Mouse (Mus musculus) layer of hippocampus, postnatal 10 days (tissue): ENCODE results near the gene Tekt1. TPM values are rescaled to one million over a fixed set of nuclear protein-coding genes. Genes with fewer than 3 reads are reported as not detected.
A peak's percentile ranks its signal among the peaks of the same experiment; 100 is the strongest.
"Not testable (repeated sequence)": the region's sequence is repeated elsewhere in the genome, so short reads cannot be mapped to it uniquely, and the experiment has no call there.

Source experiments
- DNase-seq, 2 experiments: peaks; one replicate each; pipeline ENCODE4 v3.0.0; 2021; ENCODE audit warnings: low spot score in 2 of 2
- total RNA-seq, 2 experiments: library from RNA; stranded (reverse); gene quantifications; 2 replicates each; pipeline ENCODE4 v1.2.3; 2021

The Tekt1 gene
- total RNA-seq, 2 experiments from 2014 or later = 2.5 to 4.7 TPM

- peak; percentile 60 to 69 for DNase-seq
These were observed 18.3 kb downstream of the Tekt1 start for GRCm38 (mm10) chr11:72343904-72344303.

GRCm38 (mm10) chr11:72343238-72343625, 19.0 kb downstream of the Tekt1 start:
- DNase-seq = not testable (repeated sequence)

- peak; percentile 63 to 70 for DNase-seq
These were observed 19.5 kb downstream of the Tekt1 start for GRCm38 (mm10) chr11:72342549-72343237.

- DNase-seq = no peak
These were observed 22.5 kb downstream of the Tekt1 start for GRCm38 (mm10) chr11:72339716-72340115.

- peak in 1 of 2 experiments; percentile 30 for DNase-seq
These were observed 23.8 kb downstream of the Tekt1 start for GRCm38 (mm10) chr11:72338437-72338871.

- no peak for DNase-seq
These were observed 25.5 kb downstream of the Tekt1 start for GRCm38 (mm10) chr11:72336726-72337125.

GRCm38 (mm10) chr11:72334653-72335052, 27.6 kb downstream of the Tekt1 start:
- DNase-seq = no peak

GRCm38 (mm10) chr11:72332951-72333667, 29.1 kb downstream of the Tekt1 start:
- DNase-seq = no peak

GRCm38 (mm10) chr11:72325701-72326100, 36.5 kb downstream of the Tekt1 start:
- DNase-seq = no peak

- no peak for DNase-seq
These were observed 37.8 kb downstream of the Tekt1 start for GRCm38 (mm10) chr11:72324431-72324830.

- DNase-seq = no peak
These were observed 44.2 kb downstream of the Tekt1 start for GRCm38 (mm10) chr11:72318026-72318425.

GRCm38 (mm10) chr11:72314151-72314895, 47.9 kb downstream of the Tekt1 start, which contains the start of gene Fbxo39:
Fbxo39 (plus strand) TSS chr11:72314444.
- peak in 1 of 2 experiments; percentile 32 for DNase-seq

GRCm38 (mm10) chr11:72311355-72312001, 50.8 kb downstream of the Tekt1 start:
- no peak for DNase-seq

GRCm38 (mm10) chr11:72310491-72310890, 51.8 kb downstream of the Tekt1 start:
- no peak for DNase-seq

- DNase-seq = no peak
These were observed 53.3 kb downstream of the Tekt1 start for GRCm38 (mm10) chr11:72308982-72309381.

- no peak for DNase-seq
These were observed 54.8 kb downstream of the Tekt1 start for GRCm38 (mm10) chr11:72307461-72307860.

- peak; percentile 56 to 59 for DNase-seq
These were observed 60.0 kb downstream of the Tekt1 start for GRCm38 (mm10) chr11:72302230-72302629.

GRCm38 (mm10) chr11:72301334-72301733, 60.9 kb downstream of the Tekt1 start, which contains the start of gene Xaf1:
Xaf1 (plus strand) TSS chr11:72301629.
- DNase-seq = peak in 1 of 2 experiments; percentile 18
